Comparison of ENCODE assay signal across 21 mouse cellular contexts in genomic region chr13:108046891-108047290, GRCm38 (mm10).
"Had no signal": no experiment of that assay in that cellular context is flagged by ENCODE, and none has a peak within 500 bp of the region (broad histone marks: within the 10 kb centered on the region; RNA-seq: fewer than 3 reads in every experiment).

No protein-coding gene starts in this region.

- H3K36me3 ChIP-seq: hindbrain, embryonic 15.5 days had no signal

- H3K27ac ChIP-seq: heart, embryonic 10.5 days; hindbrain, embryonic 13.5 days; hindbrain, embryonic 15.5 days; hindbrain, postnatal 0 days; kidney, embryonic 15.5 days; limb, embryonic 13.5 days; limb, embryonic 15.5 days; liver, embryonic 12.5 days; liver, embryonic 14.5 days had no signal

- H3K4me3 ChIP-seq: heart, embryonic 10.5 days; heart, embryonic 12.5 days; hindbrain, embryonic 13.5 days; hindbrain, embryonic 15.5 days; kidney, embryonic 15.5 days; limb, embryonic 13.5 days; limb, embryonic 15.5 days; liver, embryonic 12.5 days had no signal

- H3K9ac ChIP-seq: heart, embryonic 12.5 days; hindbrain, embryonic 13.5 days; hindbrain, embryonic 15.5 days; kidney, embryonic 15.5 days; limb, embryonic 13.5 days; limb, embryonic 15.5 days; liver, embryonic 12.5 days; liver, embryonic 14.5 days had no signal

- ATAC-seq: hindbrain, postnatal 0 days; liver, embryonic 12.5 days had no signal

- H3K9me3 ChIP-seq: heart, embryonic 10.5 days; heart, embryonic 12.5 days; hindbrain, embryonic 13.5 days; hindbrain, embryonic 15.5 days; kidney, embryonic 15.5 days; limb, embryonic 13.5 days; limb, embryonic 15.5 days; liver, embryonic 12.5 days had no signal

- H3K27me3 ChIP-seq: heart, embryonic 12.5 days; hindbrain, embryonic 13.5 days; hindbrain, embryonic 15.5 days; kidney, embryonic 15.5 days; limb, embryonic 13.5 days; limb, embryonic 15.5 days; liver, embryonic 12.5 days had no signal

- DNase-seq: gastrocnemius, postnatal 14 days; gastrocnemius, postnatal 36 days; heart, adult 18-20 months; heart, postnatal 10 days; heart, postnatal 36 days; kidney, adult 11 months; kidney, adult 2 months; kidney, adult 9 months; kidney, postnatal 14 days; kidney, postnatal 36 days; left cerebral cortex, postnatal 4 days had no signal

- H3K4me2 ChIP-seq: heart, embryonic 12.5 days; hindbrain, embryonic 13.5 days; hindbrain, embryonic 15.5 days; limb, embryonic 13.5 days; limb, embryonic 15.5 days; liver, embryonic 12.5 days had no signal
